Mouse (Mus musculus): ENCODE data around the gene Wif1.

Gene Wif1

GRCm38 (mm10) chr10:121033826-121034568 is at the start of gene Wif1:
Gene Wif1, plus strand, starts transcription at chr10:121033960.
- DNase-seq: peak; percentile 80

- DNase-seq: no peak
Observed at GRCm38 (mm10) chr10:121002135-121002534, 31.6 kb upstream of the Wif1 start.

GRCm38 (mm10) chr10:121011496-121011895 is 22.3 kb upstream of the Wif1 start:
- no peak for DNase-seq

- DNase-seq: no peak
Observed at GRCm38 (mm10) chr10:121016291-121016690, 17.5 kb upstream of the Wif1 start.

- peak; percentile 60 for DNase-seq
Observed at GRCm38 (mm10) chr10:121016711-121017503, 16.9 kb upstream of the Wif1 start.

GRCm38 (mm10) chr10:121022951-121023350 is 10.8 kb upstream of the Wif1 start:
- no peak for DNase-seq

- DNase-seq: peak; percentile 78
Observed at GRCm38 (mm10) chr10:121031802-121032201, 2.0 kb upstream of the Wif1 start.

- peak; percentile 90 for DNase-seq
Observed at GRCm38 (mm10) chr10:121033128-121033791, 500 bp upstream of the Wif1 start.

GRCm38 (mm10) chr10:121034569-121034947 is 798 bp downstream of the Wif1 start:
- DNase-seq: no peak

- DNase-seq: no peak
Observed at GRCm38 (mm10) chr10:121038556-121039284, 5.0 kb downstream of the Wif1 start.

GRCm38 (mm10) chr10:121040911-121041310 is 7.2 kb downstream of the Wif1 start:
- peak; percentile 78 for DNase-seq

- no peak for DNase-seq
Observed at GRCm38 (mm10) chr10:121047440-121047839, 13.7 kb downstream of the Wif1 start.

- no peak for DNase-seq
Observed at GRCm38 (mm10) chr10:121052076-121052475, 18.3 kb downstream of the Wif1 start.

- DNase-seq: peak; percentile 65
Observed at GRCm38 (mm10) chr10:121055452-121056188, 21.9 kb downstream of the Wif1 start.

GRCm38 (mm10) chr10:121056823-121057222 is 23.1 kb downstream of the Wif1 start:
- DNase-seq: no peak

GRCm38 (mm10) chr10:121059043-121060003 is 25.6 kb downstream of the Wif1 start:
- no peak for DNase-seq

- no peak for DNase-seq
Observed at GRCm38 (mm10) chr10:121061336-121061835, 27.6 kb downstream of the Wif1 start.

GRCm38 (mm10) chr10:121062704-121063103 is 28.9 kb downstream of the Wif1 start:
- DNase-seq: peak; percentile 37

GRCm38 (mm10) chr10:121067416-121067951 is 33.7 kb downstream of the Wif1 start:
- no peak for DNase-seq

- no peak for DNase-seq
Observed at GRCm38 (mm10) chr10:121068003-121068402, 34.2 kb downstream of the Wif1 start.
